Mouse (Mus musculus) liver, postnatal 0 days (tissue): Measurements from ENCODE around the gene Anxa9. TPM values are rescaled to one million over a fixed set of nuclear protein-coding genes. Genes with fewer than 3 reads are reported as not detected.

Experiments used
- ATAC-seq: fragments of 200-750 bp; cut with Nextera tagmentation; 2 replicates; pipeline ENCODE4 v1.8.0; 2017; ENCODE audit warnings: mild to moderate bottlenecking, moderate library complexity
- DNase-seq: peaks from one replicate; pipeline ENCODE4 v3.0.0-alpha.2; 2016
- H3K27ac ChIP-seq: fragments of 300-500 bp; sonication (generic); 2 replicates; pipeline ENCODE4 v1.5.1; 2014; ENCODE audit warnings: antibody characterized with exemption, moderate library complexity, mild to moderate bottlenecking, low read depth
- H3K27me3 ChIP-seq: fragments of 300-500 bp; sonication (generic); 2 replicates; pipeline ENCODE4 v1.6.1; 2014; ENCODE audit warnings: low read length, control low read depth, mixed read lengths; ENCODE audit not compliant: insufficient read depth
- H3K36me3 ChIP-seq: fragments of 300-500 bp; sonication (generic); replicated peaks from 2 replicates; pipeline ENCODE4 v1.6.1; 2014; ENCODE audit warnings: mild to moderate bottlenecking, control low read depth, low read length, moderate library complexity, mixed read lengths; ENCODE audit not compliant: insufficient read depth
- H3K4me1 ChIP-seq: fragments of 300-500 bp; sonication (generic); 2 replicates; pipeline ENCODE4 v1.6.1; 2014; ENCODE audit warnings: antibody characterized with exemption, mild to moderate bottlenecking, control low read depth; ENCODE audit not compliant: insufficient read depth
- H3K4me2 ChIP-seq: fragments of 300-500 bp; sonication (generic); 2 replicates; pipeline ENCODE4 v1.6.1; 2014; ENCODE audit warnings: low read depth, mild to moderate bottlenecking, low read length, moderate library complexity, mixed read lengths
- H3K4me3 ChIP-seq: fragments of 300-500 bp; sonication (generic); 2 replicates; pipeline ENCODE4 v1.5.1; 2014; ENCODE audit warnings: low read depth, low read length
- H3K9ac ChIP-seq: fragments of 300-500 bp; sonication (generic); replicated peaks from 2 replicates; pipeline ENCODE4 v1.6.1; 2014; ENCODE audit warnings: mild to moderate bottlenecking, moderate library complexity
- H3K9me3 ChIP-seq: fragments of 300-500 bp; sonication (generic); 2 replicates; pipeline ENCODE4 v1.6.1; 2016; ENCODE audit warnings: mild to moderate bottlenecking, control low read depth, low read length, mixed read lengths
- CTCF ChIP-seq: sonication (generic); IDR thresholded peaks from 2 replicates; pipeline ENCODE4 v1.5.1; 2016; ENCODE audit warnings: antibody characterized with exemption, low read depth
- EP300 ChIP-seq: IDR thresholded peaks from 2 replicates; pipeline ENCODE4 v1.6.1; 2016; ENCODE audit warnings: antibody characterized with exemption, low read depth, mild to moderate bottlenecking
- WGBS: fragments of 180-500 bp; shearing (Covaris S2); extraction: QIAGEN DNeasy Blood & Tissue Kit; methylation state at CpG from one replicate; pipeline ENCODE4 v1.1.7; 2014; ENCODE audit not compliant: insufficient replicate concordance; 5-methylcytosine and 5-hydroxymethylcytosine counted together
- polyA plus RNA-seq: library from polyadenylated mRNA; unstranded; fragments of >200 nt; fragmentation: Nextera tagmentation; extraction: Ambion mirVana; gene quantifications from 2 replicates; pipeline ENCODE4 v1.2.1, GENCODE M21; 2015

Gene Anxa9
- polyA plus RNA-seq, 1 experiment from 2014 or later: 1.2 TPM

DNA sequence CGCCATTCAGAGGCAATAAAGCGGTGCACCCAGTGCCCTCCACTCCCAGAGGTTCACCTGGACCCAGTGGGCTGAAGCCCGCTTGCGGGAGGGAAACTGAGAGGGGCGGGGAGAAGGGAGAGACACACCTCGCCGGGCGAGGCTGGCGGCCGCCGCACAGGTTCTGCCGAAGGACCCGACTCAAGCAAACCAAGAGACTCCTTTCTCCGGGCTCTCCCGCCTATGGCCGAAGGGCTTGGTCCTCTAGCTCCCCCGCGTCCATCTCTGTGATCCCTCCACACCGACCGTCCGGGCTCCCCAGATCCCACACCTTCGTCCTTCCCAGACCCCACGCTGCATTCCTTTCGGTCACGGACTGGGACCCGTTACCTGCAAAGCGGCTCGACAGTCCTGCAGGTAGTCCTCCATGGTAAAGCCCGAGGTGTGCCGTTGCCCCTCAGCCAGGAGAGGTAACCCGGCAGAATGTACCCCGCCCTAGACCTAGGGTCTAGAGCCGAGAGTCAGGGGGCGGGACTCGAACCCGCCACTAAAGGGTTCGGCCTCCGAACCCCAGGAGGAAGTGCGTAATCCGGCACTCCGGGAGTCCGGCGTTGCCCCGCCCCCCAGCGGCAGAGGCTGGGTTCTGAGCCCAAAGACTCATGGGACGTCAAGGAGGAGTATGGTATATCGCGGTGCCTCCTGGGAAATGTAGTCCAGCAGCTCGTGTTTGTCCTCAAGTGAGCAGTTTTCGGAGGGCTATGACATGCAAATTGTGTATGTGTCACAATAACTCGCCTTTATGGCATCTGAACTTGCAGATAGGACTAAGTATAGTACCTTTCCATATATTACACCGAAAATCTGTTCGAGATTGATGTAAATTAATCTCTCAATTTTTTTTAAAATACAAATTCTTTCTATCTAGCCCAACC, 25.5 kb downstream of the Anxa9 start, which contains the start of the genes Mindy1 and Prune1:
Mindy1 (plus strand) TSS at position 130 of the 911 bp plus-strand sequence.
Prune1 (minus strand) TSS at position 861 of the 911 bp plus-strand sequence.
- 1% methylated on average over 52 of the region's 53 CpGs for WGBS
- 0 out of 2 replicates have a peak, but pooled peaks cover 2% of the 10 kb centered on the region for H3K36me3 ChIP-seq
- ATAC-seq (peak; percentile 82), DNase-seq (peak; percentile 99)
- peak; percentile 63 for TF ChIP-seq CTCF
- TF ChIP-seq EP300: 0 out of 2 replicates have a peak, but pooled peaks have one; percentile 49
- no peaks in the 10 kb centered on the region for H3K9me3 ChIP-seq
- no peaks in the 10 kb centered on the region for H3K27me3 ChIP-seq
- H3K4me2 ChIP-seq: peak within 1 kb of the TSS; percentile 83
- H3K4me3 ChIP-seq: peak within 1 kb of the TSS; percentile 74
- H3K9ac ChIP-seq: peak within 1 kb of the TSS; percentile 86
- peaks cover 34% of the 10 kb centered on the region for H3K4me1 ChIP-seq
- H3K27ac ChIP-seq: peak within 1 kb of the TSS; percentile 98

DNA sequence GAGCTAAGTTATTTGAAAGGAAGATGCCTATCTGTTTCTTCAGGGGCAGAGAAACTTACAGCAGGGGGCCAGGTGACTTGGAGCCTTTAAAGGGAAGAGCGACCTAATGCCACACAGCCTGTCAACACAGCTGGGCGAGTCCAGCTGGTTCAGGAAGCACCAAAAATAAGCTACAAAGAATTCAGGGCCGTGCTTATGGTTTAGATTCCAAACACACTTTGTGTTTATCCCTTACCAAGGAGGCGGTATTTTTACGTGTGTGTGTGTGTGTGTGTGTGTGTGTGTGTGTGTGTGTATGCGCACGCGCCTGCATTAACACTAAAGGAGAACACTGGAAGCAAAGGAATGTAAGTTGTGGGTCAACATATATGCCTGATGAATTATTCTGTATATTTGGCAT, 26.2 kb downstream of the Anxa9 start:
- WGBS: 13% methylated on average over 8 of the region's 8 CpGs
- no peak for TF ChIP-seq EP300
- TF ChIP-seq CTCF: no peak
- H3K9ac ChIP-seq: peak overlapping the region; percentile 86
- H3K9me3 ChIP-seq: no peaks in the 10 kb centered on the region
- H3K36me3 ChIP-seq: 0 out of 2 replicates have a peak, but pooled peaks cover 2% of the 10 kb centered on the region
- peak overlapping the region; percentile 83 for H3K4me2 ChIP-seq
- ATAC-seq: no peak
- H3K4me1 ChIP-seq: peaks cover 37% of the 10 kb centered on the region
- H3K27me3 ChIP-seq: no peaks in the 10 kb centered on the region
- peak overlapping the region; percentile 74 for H3K4me3 ChIP-seq
- DNase-seq: peak; percentile 41
- H3K27ac ChIP-seq: peak overlapping the region; percentile 98

DNA sequence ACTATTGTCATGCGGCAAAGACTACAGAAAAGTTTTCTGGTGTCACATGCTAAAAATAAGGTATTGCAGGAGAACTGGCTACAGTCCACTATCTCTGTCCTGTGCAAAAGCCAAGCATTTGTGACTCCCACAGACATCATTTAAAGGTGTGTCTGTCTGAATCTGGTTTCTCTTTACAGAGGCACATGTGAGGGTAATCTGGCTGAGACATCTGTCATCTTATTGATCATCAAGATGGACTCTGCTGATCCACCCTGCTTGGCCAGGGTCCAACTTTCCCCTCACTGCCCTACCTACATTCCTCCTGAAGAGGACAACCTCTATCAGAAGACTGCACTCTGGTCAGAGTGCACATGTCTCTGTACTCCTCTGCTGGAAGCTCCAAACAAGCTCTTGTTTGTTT, 29.8 kb downstream of the Anxa9 start:
- Histone ChIP-seq H3K4me2 (no peak overlapping the region), H3K4me1 (peaks cover 23% of the 10 kb centered on the region), H3K36me3 (no peaks in the 10 kb centered on the region), H3K9ac (no peak overlapping the region), H3K27me3 (no peaks in the 10 kb centered on the region), H3K4me3 (no peak overlapping the region), H3K27ac (peak overlapping the region; percentile 77), H3K9me3 (no peaks in the 10 kb centered on the region)
- DNase-seq (peak; percentile 79), ATAC-seq (peak; percentile 53)
- 53% methylated on average over 1 of the region's 1 CpGs for WGBS
- TF ChIP-seq EP300: no peak
- TF ChIP-seq CTCF: no peak

DNA sequence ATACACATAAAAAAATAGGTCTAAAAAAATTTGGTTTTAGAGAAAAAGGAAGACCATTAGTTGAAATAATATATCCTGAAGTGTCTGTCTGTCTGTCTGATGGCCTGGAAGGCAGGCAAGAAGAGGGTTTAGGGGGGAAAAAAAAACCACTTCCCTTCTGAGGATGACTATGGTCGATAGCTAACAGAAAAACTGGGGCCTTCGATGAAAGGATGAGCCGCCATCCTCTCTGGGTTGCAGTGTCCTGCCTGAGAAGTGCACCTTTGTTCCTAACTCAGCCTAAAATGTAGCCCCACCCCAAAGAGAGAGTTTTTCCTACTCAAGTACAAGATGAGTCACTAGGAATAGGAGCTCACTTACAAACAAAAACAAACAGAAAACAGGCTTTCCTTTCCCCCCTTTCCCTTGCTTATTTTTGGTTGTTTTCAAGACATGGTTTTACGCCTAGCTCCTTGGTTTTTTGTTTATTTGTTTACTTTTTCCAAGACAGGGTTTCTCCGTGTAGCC, 30.5 kb downstream of the Anxa9 start:
- H3K4me3 ChIP-seq: no peak overlapping the region
- ATAC-seq (no peak), DNase-seq (no peak)
- peak overlapping the region; percentile 56 for H3K27ac ChIP-seq
- TF ChIP-seq EP300 (no peak), CTCF (no peak)
- WGBS: 58% methylated on average over 5 of the region's 5 CpGs
- no peak overlapping the region for H3K4me2 ChIP-seq
- H3K9me3 ChIP-seq: no peaks in the 10 kb centered on the region
- H3K9ac ChIP-seq: no peak overlapping the region
- H3K27me3 ChIP-seq: no peaks in the 10 kb centered on the region
- no peaks in the 10 kb centered on the region for H3K36me3 ChIP-seq
- H3K4me1 ChIP-seq: peaks cover 23% of the 10 kb centered on the region

DNA sequence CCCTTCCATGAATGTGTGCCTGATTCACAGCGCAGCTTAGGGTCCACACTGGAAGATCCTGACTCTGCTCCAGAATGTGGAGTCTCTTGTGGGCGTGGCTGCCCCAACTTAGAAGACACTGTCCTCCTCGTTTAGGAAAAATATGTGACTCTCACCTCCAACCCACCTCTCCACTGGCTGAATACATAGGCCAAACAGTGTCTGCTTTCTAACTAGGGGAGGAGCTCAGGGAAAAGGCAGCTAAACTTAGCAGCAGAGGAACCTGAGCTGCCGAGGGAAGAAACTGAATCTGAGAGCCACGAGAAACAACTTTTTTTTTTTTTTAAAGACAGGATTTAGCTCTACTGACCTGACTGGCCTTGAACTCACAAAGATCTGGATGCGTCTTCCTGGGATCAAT, 31.8 kb downstream of the Anxa9 start:
- ATAC-seq: no peak
- peaks cover 20% of the 10 kb centered on the region for H3K4me1 ChIP-seq

DNA sequence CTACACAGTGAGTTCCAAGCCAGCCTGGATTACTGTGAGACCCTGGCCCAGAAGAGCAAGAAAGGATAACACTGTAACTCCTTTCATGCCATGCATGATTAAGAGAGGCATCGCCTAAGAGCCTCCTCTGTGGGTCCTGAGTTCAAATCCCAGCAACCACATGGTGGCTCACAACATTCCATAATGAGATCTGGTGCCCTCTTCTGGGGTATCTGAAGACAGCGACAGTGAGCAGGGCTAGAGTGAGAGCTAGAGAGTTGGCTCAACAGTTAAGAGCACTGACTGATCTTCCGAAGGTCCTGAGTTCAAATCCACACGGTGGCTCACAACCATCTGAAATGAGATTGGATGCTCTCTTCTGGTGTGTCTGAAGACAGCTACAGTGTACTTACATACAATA, 32.5 kb downstream of the Anxa9 start:
- Histone ChIP-seq H3K27ac (no peak overlapping the region), H3K27me3 (no peaks in the 10 kb centered on the region), H3K4me3 (no peak overlapping the region), H3K4me1 (peaks cover 16% of the 10 kb centered on the region), H3K9ac (no peak overlapping the region), H3K4me2 (no peak overlapping the region), H3K36me3 (no peaks in the 10 kb centered on the region), H3K9me3 (no peaks in the 10 kb centered on the region)
- DNase-seq (no peak), ATAC-seq (no peak)
- peak; percentile 34 for TF ChIP-seq CTCF
- TF ChIP-seq EP300: no peak
- WGBS: 86% methylated on average over 4 of the region's 4 CpGs

More for the DNA sequence above, 31.8 kb downstream of the Anxa9 start:
- no peak overlapping the region for H3K4me2 ChIP-seq
- H3K27ac ChIP-seq: no peak overlapping the region
- H3K9ac ChIP-seq: no peak overlapping the region
- no peak for DNase-seq
- no peak overlapping the region for H3K4me3 ChIP-seq
- H3K9me3 ChIP-seq: no peaks in the 10 kb centered on the region
- 53% methylated on average over 6 of the region's 6 CpGs for WGBS
- TF ChIP-seq CTCF (no peak), EP300 (no peak)
- no peaks in the 10 kb centered on the region for H3K36me3 ChIP-seq
- H3K27me3 ChIP-seq: no peaks in the 10 kb centered on the region
